Mouse (Mus musculus): ENCODE data around the gene Herpud1. TPM values are rescaled to one million over a fixed set of nuclear protein-coding genes. Genes with fewer than 3 reads are reported as not detected.

Gene Herpud1
- total and polyA plus RNA-seq, 3 experiments: 124 to 257 (median 206) TPM

GRCm38 (mm10) chr8:94363906-94364305 lies 22.3 kb upstream of the Herpud1 start:
- H3K4me1 ChIP-seq (ENCODE audit: control insufficient read depth in 1 of 2, insufficient read depth in 2 of 2): peaks cover 28 to 44% of the 10 kb centered on the region in 2 experiments
- H3K9ac ChIP-seq (ENCODE audit: insufficient read depth, low read depth): peak overlapping the region; percentile 57
- in situ Hi-C loops (cut with MboI; ENCODE audit: low pct_ligation_motif_present, low pct_unique_long_range_greater_than_20kb, low sequenced_read_pairs) (no loop called here), dilution Hi-C loops (cut with MboI; ENCODE audit: extremely low pct_ligation_motif_present, extremely low pct_unique_long_range_greater_than_20kb, low sequenced_read_pairs) (no loop called here)
- DNase-seq (ENCODE audit: extremely low read depth): no peak
- H3K79me2 ChIP-seq (replicated peaks; ENCODE audit: control insufficient read depth, extremely low read depth, insufficient read depth, poor library complexity, severe bottlenecking): no peaks in the 10 kb centered on the region
- H3K9me3 ChIP-seq (replicated peaks; ENCODE audit: low read length): no peaks in the 10 kb centered on the region
- H3K36me3 ChIP-seq (replicated peaks in 1 of 2; ENCODE audit: control insufficient read depth in 1 of 2, insufficient read depth in 1 of 2, low read length in 1 of 2): no peaks in the 10 kb centered on the region
- peak overlapping the region; percentile 68 for H3K27ac ChIP-seq (ENCODE audit: insufficient read depth, low read depth)
- H3K27me3 ChIP-seq (replicated peaks): no peaks in the 10 kb centered on the region
- H3K4me3 ChIP-seq (replicated peaks in 1 of 3; ENCODE audit: low read depth in 2 of 3, low read length in 2 of 3, poor library complexity in 1 of 3): peak overlapping the region in 2 of 3 experiments; percentile 2 to 26
- TF ChIP-seq EP300 (IDR thresholded peaks at IDR 0.05; ENCODE audit: low read length) (no peak), JUND (conservative IDR thresholded peaks at IDR 0.05; ENCODE audit: low read depth, low read length) (no peak)
- peak overlapping the region; percentile 65; the same call in 1 of the 2 replicates for H3K4me2 ChIP-seq (ENCODE audit: insufficient read depth, low read depth, poor library complexity, severe bottlenecking)

- peak overlapping the region; percentile 68 for H3K27ac ChIP-seq (ENCODE audit: insufficient read depth, low read depth)
- H3K27me3 ChIP-seq (replicated peaks): no peaks in the 10 kb centered on the region
- no peaks in the 10 kb centered on the region for H3K9me3 ChIP-seq (replicated peaks; ENCODE audit: low read length)
- H3K4me2 ChIP-seq (ENCODE audit: insufficient read depth, low read depth, poor library complexity, severe bottlenecking): peak overlapping the region; percentile 65
- dilution Hi-C loops (cut with MboI; ENCODE audit: extremely low pct_ligation_motif_present, extremely low pct_unique_long_range_greater_than_20kb, low sequenced_read_pairs) (no loop called here), in situ Hi-C loops (cut with MboI; ENCODE audit: low pct_ligation_motif_present, low pct_unique_long_range_greater_than_20kb, low sequenced_read_pairs) (no loop called here)
- peak; percentile 22; the same call in 1 of the 2 replicates for TF ChIP-seq NELFE (IDR thresholded peaks at IDR 0.05; ENCODE audit: low read depth, low read length)
- no peak for TF ChIP-seq PAX5 (IDR thresholded peaks at IDR 0.05; ENCODE audit: low read length)
- TF ChIP-seq UBTF (IDR thresholded peaks at IDR 0.05; ENCODE audit: low read depth, low read length): peak; percentile 7; the same call in 1 of the 2 replicates
- TF ChIP-seq MEF2A (IDR thresholded peaks at IDR 0.05; ENCODE audit: borderline replicate concordance, low read depth, low read length): no peak
- 0 out of 2 replicates have a peak, but pooled peaks have one; percentile 12 for TF ChIP-seq BHLHE40 (IDR thresholded peaks at IDR 0.05; ENCODE audit: low read depth, low read length)
- H3K79me2 ChIP-seq (replicated peaks; ENCODE audit: control insufficient read depth, extremely low read depth, insufficient read depth, poor library complexity, severe bottlenecking): no peaks in the 10 kb centered on the region
- H3K36me3 ChIP-seq (replicated peaks in 1 of 2; ENCODE audit: control insufficient read depth in 1 of 2, insufficient read depth in 1 of 2, low read length in 1 of 2): no peaks in the 10 kb centered on the region
- H3K9ac ChIP-seq (ENCODE audit: insufficient read depth, low read depth): peak overlapping the region; percentile 57
- peak overlapping the region; percentile 26 to 47 (median 38) for H3K4me3 ChIP-seq (replicated peaks in 1 of 3; ENCODE audit: low read depth in 2 of 3, low read length in 2 of 3, poor library complexity in 1 of 3)
- DNase-seq (ENCODE audit: extremely low read depth): no peak
- peaks cover 31 to 48% of the 10 kb centered on the region in 2 experiments for H3K4me1 ChIP-seq (ENCODE audit: control insufficient read depth in 1 of 2, insufficient read depth in 2 of 2)
These were observed 21.4 kb upstream of the Herpud1 start for GRCm38 (mm10) chr8:94364686-94365312.

GRCm38 (mm10) chr8:94365410-94365981 lies 20.7 kb upstream of the Herpud1 start:
- H3K27ac ChIP-seq (ENCODE audit: insufficient read depth, low read depth): peak overlapping the region; percentile 68
- dilution Hi-C loops (cut with MboI; ENCODE audit: extremely low pct_ligation_motif_present, extremely low pct_unique_long_range_greater_than_20kb, low sequenced_read_pairs): no loop called here
- peak overlapping the region in 1 of 3 experiments; percentile 1 for H3K4me3 ChIP-seq (replicated peaks in 1 of 3; ENCODE audit: low read depth in 2 of 3, low read length in 2 of 3, poor library complexity in 1 of 3)
- no peaks in the 10 kb centered on the region for H3K27me3 ChIP-seq (replicated peaks)
- no peaks in the 10 kb centered on the region for H3K9me3 ChIP-seq (replicated peaks; ENCODE audit: low read length)
- no peaks in the 10 kb centered on the region for H3K79me2 ChIP-seq (replicated peaks; ENCODE audit: control insufficient read depth, extremely low read depth, insufficient read depth, poor library complexity, severe bottlenecking)
- peaks cover 36 to 55% of the 10 kb centered on the region in 2 experiments for H3K4me1 ChIP-seq (ENCODE audit: control insufficient read depth in 1 of 2, insufficient read depth in 2 of 2)
- no peak overlapping the region; the same call in 1 of the 2 replicates for H3K9ac ChIP-seq (ENCODE audit: insufficient read depth, low read depth)
- peak; percentile 97 for DNase-seq (ENCODE audit: extremely low read depth)
- in situ Hi-C loops (cut with MboI; ENCODE audit: low pct_ligation_motif_present, low pct_unique_long_range_greater_than_20kb, low sequenced_read_pairs): no loop called here
- peak overlapping the region; percentile 65; the same call in 1 of the 2 replicates for H3K4me2 ChIP-seq (ENCODE audit: insufficient read depth, low read depth, poor library complexity, severe bottlenecking)
- H3K36me3 ChIP-seq (replicated peaks in 1 of 2; ENCODE audit: control insufficient read depth in 1 of 2, insufficient read depth in 1 of 2, low read length in 1 of 2): no peaks in the 10 kb centered on the region
- TF ChIP-seq ETS1 (conservative IDR thresholded peaks at IDR 0.05; ENCODE audit: low read depth, low read length) (no peak; the same call in none of the 2 replicates), RCOR1 (conservative IDR thresholded peaks at IDR 0.05; ENCODE audit: low read depth, low read length) (no peak; the same call in 1 of the 2 replicates), KAT2A (IDR thresholded peaks at IDR 0.05; ENCODE audit: insufficient replicate concordance, low read length) (no peak), EP300 (IDR thresholded peaks at IDR 0.05; ENCODE audit: low read length) (peak; percentile 84), ZKSCAN1 (IDR thresholded peaks at IDR 0.05; ENCODE audit: borderline replicate concordance, low read depth, low read length) (no peak), MAX (IDR thresholded peaks at IDR 0.05; ENCODE audit: low read length) (0 out of 2 replicates have a peak, but pooled peaks have one; percentile 74), MYC (IDR thresholded peaks at IDR 0.05; ENCODE audit: low read depth, low read length) (peak; percentile 91), TCF12 (IDR thresholded peaks at IDR 0.05; ENCODE audit: low read depth, low read length) (peak; percentile 78), ELF1 (IDR thresholded peaks at IDR 0.05; ENCODE audit: low read depth, low read length) (peak; percentile 75; the same call in 1 of the 2 replicates), USF1 (IDR thresholded peaks at IDR 0.05; ENCODE audit: low read depth, low read length) (no peak), ZMIZ1 (IDR thresholded peaks at IDR 0.05; ENCODE audit: low read depth, low read length) (no peak), ZNF384 (IDR thresholded peaks at IDR 0.05; ENCODE audit: low read depth, low read length) (no peak), TBP (conservative IDR thresholded peaks at IDR 0.05; ENCODE audit: low read depth, low read length) (peak; percentile 67; the same call in 1 of the 2 replicates), MAFK (IDR thresholded peaks at IDR 0.05; ENCODE audit: insufficient replicate concordance, low read length) (peak; percentile 86), RAD21 (IDR thresholded peaks at IDR 0.05; ENCODE audit: low read depth, low read length) (no peak), POLR2A (IDR thresholded peaks at IDR 0.05; ENCODE audit: low read depth, low read length) (peak; percentile 68), HCFC1 (IDR thresholded peaks at IDR 0.05; ENCODE audit: low read depth, low read length) (peak; percentile 51), POLR2AphosphoS2 (IDR thresholded peaks at IDR 0.05; ENCODE audit: low read depth, low read length) (no peak)
